Mouse (Mus musculus) testis, postnatal 14 days (tissue): Measurements from ENCODE around the gene Gm14418.
"Not testable (repeated sequence)": the region's sequence is repeated elsewhere in the genome, so short reads cannot be mapped to it uniquely, and the experiment has no call there.

Source experiments
- DNase-seq: peaks from one replicate; pipeline ENCODE4 v3.0.0; 2021; ENCODE audit warnings: low spot score

The Gm14418 gene

GRCm38 (mm10) chr2:177398096-177398495 lies at the start of gene Gm14418:
TSS of gene Gm14418 (minus strand) at chr2:177398320.
- not testable (repeated sequence) for DNase-seq
